Mouse (Mus musculus) embryonic facial prominence, embryonic 12.5 days (tissue): Measurements from ENCODE around the gene Lrrc66. TPM values are rescaled to one million over a fixed set of nuclear protein-coding genes. Genes with fewer than 3 reads are reported as not detected.
"Not testable (repeated sequence)": the region's sequence is repeated elsewhere in the genome, so short reads cannot be mapped to it uniquely, and the experiment has no call there.

Source experiments
- ATAC-seq: fragments of 200-750 bp; cut with Nextera tagmentation; 2 replicates; pipeline ENCODE4 v1.8.0; 2017; ENCODE audit not compliant: insufficient number of reproducible peaks, insufficient read depth, low FRiP score, low TSS enrichment
- H3K27ac ChIP-seq: fragments of 300-500 bp; sonication (generic); 2 replicates; pipeline ENCODE4 v1.5.1; 2016; ENCODE audit warnings: mild to moderate bottlenecking
- H3K27me3 ChIP-seq: fragments of 300-500 bp; sonication (generic); 2 replicates; pipeline ENCODE4 v1.6.1; 2016; ENCODE audit warnings: mild to moderate bottlenecking, moderate library complexity
- H3K36me3 ChIP-seq: fragments of 300-500 bp; sonication (generic); 2 replicates; pipeline ENCODE4 v1.6.1; 2016; ENCODE audit warnings: mild to moderate bottlenecking
- H3K4me1 ChIP-seq: fragments of 300-500 bp; sonication (generic); 2 replicates; pipeline ENCODE4 v1.6.1; 2016
- H3K4me2 ChIP-seq: fragments of 300-500 bp; sonication (generic); replicated peaks from 2 replicates; pipeline ENCODE4 v1.6.1; 2016; ENCODE audit warnings: mild to moderate bottlenecking, moderate library complexity
- H3K4me3 ChIP-seq: fragments of 300-500 bp; sonication (generic); 2 replicates; pipeline ENCODE4 v1.5.1; 2016; ENCODE audit warnings: mild to moderate bottlenecking
- H3K9ac ChIP-seq: fragments of 300-500 bp; sonication (generic); 2 replicates; pipeline ENCODE4 v1.6.1; 2016; ENCODE audit warnings: mild to moderate bottlenecking, moderate library complexity
- H3K9me3 ChIP-seq: fragments of 300-500 bp; sonication (generic); 2 replicates; pipeline ENCODE4 v1.6.1; 2016; ENCODE audit warnings: mild to moderate bottlenecking, moderate library complexity
- WGBS: fragments of 180-500 bp; shearing (Covaris S2); methylation state at CpG from one replicate; pipeline ENCODE4 v1.1.7; 2016; 5-methylcytosine and 5-hydroxymethylcytosine counted together
- polyA plus RNA-seq: library from polyadenylated mRNA; unstranded; fragments of >200 nt; fragmentation: Nextera tagmentation; extraction: Ambion mirVana; gene quantifications from 2 replicates; pipeline ENCODE4 v1.2.1, GENCODE M21; 2016

Gene Lrrc66
- polyA plus RNA-seq, 1 experiment from 2014 or later, result 0.33 TPM

DNA sequence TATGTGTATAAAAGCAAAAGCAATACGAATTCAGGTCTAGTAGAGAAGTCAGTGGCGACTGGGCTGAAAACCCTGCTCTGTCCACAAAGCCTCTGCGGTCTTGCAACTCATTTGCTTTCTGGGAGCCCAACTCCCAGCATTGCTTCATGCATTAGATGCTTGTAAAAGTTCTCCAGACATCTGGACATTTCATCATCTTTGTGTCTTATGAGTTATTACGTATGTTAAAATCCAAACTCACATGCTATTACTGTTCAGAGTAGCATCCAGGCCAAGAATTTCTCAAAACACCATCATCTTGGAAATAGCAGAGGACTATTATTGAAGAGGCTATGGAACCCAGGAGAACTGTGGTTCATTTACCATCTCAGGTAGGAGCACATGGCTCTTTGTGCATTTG is 21.3 kb downstream of the Lrrc66 start:
- Histone ChIP-seq H3K36me3 (no peaks in the 10 kb centered on the region), H3K27me3 (no peaks in the 10 kb centered on the region), H3K4me3 (no peak overlapping the region), H3K9me3 (no peaks in the 10 kb centered on the region; the same call in 1 of the 2 replicates), H3K4me2 (no peak overlapping the region), H3K4me1 (no peaks in the 10 kb centered on the region), H3K27ac (no peak overlapping the region), H3K9ac (no peak overlapping the region)
- WGBS, result 93% methylated on average over 4 of the region's 4 CpGs
- no peak for ATAC-seq

DNA sequence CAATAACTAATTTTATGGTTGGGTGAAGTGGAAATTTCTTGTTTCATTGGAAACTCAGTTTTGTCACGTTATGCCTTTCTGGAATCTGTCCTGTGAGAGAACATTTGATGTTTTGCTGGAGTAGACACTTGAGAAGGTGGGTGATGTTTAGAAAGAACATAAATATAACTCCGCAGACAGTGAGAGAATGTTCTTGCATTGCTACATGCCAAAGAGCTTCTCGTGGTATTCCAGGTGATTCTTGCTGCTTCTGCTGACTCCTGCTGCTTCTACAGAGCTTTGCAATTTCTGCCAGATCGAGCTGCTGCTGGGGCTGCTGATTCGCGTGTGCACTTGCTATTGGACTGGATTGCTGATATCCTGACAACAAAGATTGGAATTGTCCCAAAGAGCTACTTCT is 27.4 kb downstream of the Lrrc66 start:
- Histone ChIP-seq H3K27me3 (no peaks in the 10 kb centered on the region), H3K36me3 (no peaks in the 10 kb centered on the region), H3K4me2 (no peak overlapping the region), H3K9ac (no peak overlapping the region), H3K4me3 (no peak overlapping the region), H3K4me1 (no peaks in the 10 kb centered on the region), H3K27ac (no peak overlapping the region), H3K9me3 (no peaks in the 10 kb centered on the region; the same call in 1 of the 2 replicates)
- WGBS, result 88% methylated on average over 6 of the region's 6 CpGs
- no peak for ATAC-seq

- no peak overlapping the region for H3K27ac ChIP-seq
- no peak overlapping the region for H3K9ac ChIP-seq
- H3K27me3 ChIP-seq, result no peaks in the 10 kb centered on the region
- no peak overlapping the region for H3K4me3 ChIP-seq
- no peak for ATAC-seq
- no peaks in the 10 kb centered on the region for H3K4me1 ChIP-seq
- H3K36me3 ChIP-seq, result no peaks in the 10 kb centered on the region
- H3K4me2 ChIP-seq, result no peak overlapping the region
- no peaks in the 10 kb centered on the region; the same call in 1 of the 2 replicates for H3K9me3 ChIP-seq
- WGBS, result 85% methylated on average over 6 of the region's 6 CpGs
Observed at GRCm38 (mm10) chr5:73604542-73604941, 27.8 kb downstream of the Lrrc66 start.

DNA sequence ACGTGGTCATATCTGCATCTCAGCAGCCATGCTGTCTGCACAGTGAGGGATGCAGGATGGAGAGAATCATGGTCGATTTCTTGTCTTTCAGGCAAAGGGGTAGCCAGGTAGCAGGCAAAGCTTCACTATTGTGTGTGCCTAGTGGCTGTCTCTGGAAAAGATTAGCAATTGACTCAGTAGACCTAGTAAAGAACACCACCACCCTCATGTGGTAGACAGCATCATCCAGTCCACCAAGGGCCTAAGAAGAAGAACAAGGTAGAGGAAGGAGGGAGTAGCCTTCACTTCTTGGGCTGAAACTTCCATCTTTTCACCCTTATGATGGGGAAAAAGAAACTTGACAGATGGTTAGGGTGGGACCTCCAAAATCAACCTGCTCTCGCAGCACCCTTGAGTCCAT is 29.5 kb downstream of the Lrrc66 start:
- 0 out of 2 replicates have a peak, but pooled peaks cover 3% of the 10 kb centered on the region for H3K4me1 ChIP-seq
- no peak for ATAC-seq
- no peak overlapping the region for H3K27ac ChIP-seq
- no peaks in the 10 kb centered on the region; the same call in 1 of the 2 replicates for H3K9me3 ChIP-seq
- WGBS, result 72% methylated on average over 3 of the region's 3 CpGs
- H3K4me3 ChIP-seq, result no peak overlapping the region
- no peak overlapping the region for H3K4me2 ChIP-seq
- no peak overlapping the region for H3K9ac ChIP-seq
- no peaks in the 10 kb centered on the region for H3K27me3 ChIP-seq
- H3K36me3 ChIP-seq, result no peaks in the 10 kb centered on the region

DNA sequence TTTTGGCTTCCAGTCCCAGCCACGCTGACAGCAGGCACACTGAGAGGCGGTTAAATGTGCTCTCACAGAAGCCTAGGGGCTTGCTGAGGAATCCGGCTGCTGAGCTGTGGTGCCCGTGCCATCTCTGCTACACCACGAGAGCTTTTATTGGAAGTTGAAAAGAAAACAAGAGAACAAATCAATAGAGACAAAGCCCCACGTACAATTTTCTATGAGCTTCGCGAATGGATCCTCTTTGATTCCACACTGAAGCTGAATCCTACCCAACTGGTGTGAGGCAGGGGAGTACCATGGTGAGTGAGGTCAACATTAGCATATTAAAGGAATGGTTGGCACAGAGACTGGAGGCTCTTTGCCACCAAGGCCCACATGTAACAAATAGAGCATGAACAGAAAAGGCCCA is 31.0 kb downstream of the Lrrc66 start:
- Histone ChIP-seq H3K4me1 (0 out of 2 replicates have a peak, but pooled peaks cover 3% of the 10 kb centered on the region), H3K9me3 (no peaks in the 10 kb centered on the region; the same call in 1 of the 2 replicates), H3K36me3 (no peaks in the 10 kb centered on the region), H3K4me2 (no peak overlapping the region), H3K4me3 (no peak overlapping the region), H3K27me3 (no peaks in the 10 kb centered on the region), H3K9ac (no peak overlapping the region), H3K27ac (no peak overlapping the region)
- ATAC-seq, result no peak
- 72% methylated on average over 8 of the region's 8 CpGs for WGBS

GRCm38 (mm10) chr5:73599991-73600390 is 32.3 kb downstream of the Lrrc66 start:
- no peak for ATAC-seq
- H3K4me2 ChIP-seq, result no peak overlapping the region

DNA sequence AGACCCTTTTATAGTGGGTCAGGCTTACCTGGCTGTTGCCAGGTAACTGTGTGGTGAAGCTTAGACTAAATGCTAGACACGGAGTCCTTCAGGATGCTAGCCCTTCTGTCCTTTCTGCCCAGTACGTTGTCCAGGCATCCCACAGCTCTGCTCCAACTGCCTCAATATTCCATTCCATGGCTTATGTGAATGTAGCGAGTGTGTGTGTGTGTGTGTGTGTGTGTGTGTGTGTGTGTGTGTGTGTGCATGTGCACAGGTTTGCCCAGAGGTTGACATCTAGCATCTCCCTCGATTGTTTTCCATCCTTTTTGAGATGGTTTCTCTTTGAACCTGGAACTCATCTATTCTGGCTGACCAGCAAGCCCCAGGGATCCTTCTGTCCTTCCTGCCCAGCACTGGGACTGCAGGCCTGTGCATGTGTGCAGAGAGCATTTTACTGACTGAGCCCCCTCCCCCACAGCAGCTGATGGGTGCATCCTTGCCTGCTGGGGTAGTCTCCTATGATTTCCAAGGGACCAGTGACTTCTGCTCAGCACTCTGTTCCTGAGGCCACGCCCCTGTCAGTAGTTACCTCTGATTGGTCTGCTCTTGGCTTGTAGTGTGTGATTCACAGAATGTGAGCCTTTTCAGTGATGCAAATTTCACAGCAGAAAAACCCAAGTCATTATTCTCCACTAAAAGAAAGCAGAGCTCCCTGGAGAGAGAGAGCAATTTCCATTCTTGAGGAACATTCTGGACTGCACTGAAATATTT is 33.2 kb downstream of the Lrrc66 start:
- H3K4me2 ChIP-seq, result no peak overlapping the region
- H3K27me3 ChIP-seq, result no peaks in the 10 kb centered on the region
- no peaks in the 10 kb centered on the region for H3K9me3 ChIP-seq
- H3K36me3 ChIP-seq, result no peaks in the 10 kb centered on the region
- WGBS, result 63% methylated on average over 5 of the region's 5 CpGs
- no peak overlapping the region for H3K9ac ChIP-seq
- no peak overlapping the region for H3K27ac ChIP-seq
- no peak overlapping the region for H3K4me3 ChIP-seq
- ATAC-seq, result no peak
- 0 out of 2 replicates have a peak, but pooled peaks cover 3% of the 10 kb centered on the region for H3K4me1 ChIP-seq

More at GRCm38 (mm10) chr5:73599991-73600390, 32.3 kb downstream of the Lrrc66 start:
- H3K4me1 ChIP-seq, result 0 out of 2 replicates have a peak, but pooled peaks cover 3% of the 10 kb centered on the region
- H3K4me3 ChIP-seq, result no peak overlapping the region
- no peaks in the 10 kb centered on the region for H3K36me3 ChIP-seq
- no peaks in the 10 kb centered on the region for H3K27me3 ChIP-seq
- WGBS, result 56% methylated on average over 2 of the region's 2 CpGs
- H3K27ac ChIP-seq, result no peak overlapping the region
- H3K9ac ChIP-seq, result no peak overlapping the region
- H3K9me3 ChIP-seq, result no peaks in the 10 kb centered on the region

GRCm38 (mm10) chr5:73587119-73587518 is 45.2 kb downstream of the Lrrc66 start:
- H3K9me3 ChIP-seq, result no peaks in the 10 kb centered on the region
- H3K9ac ChIP-seq, result no peak overlapping the region
- H3K4me2 ChIP-seq, result no peak overlapping the region
- WGBS, result 77% methylated on average over 3 of the region's 3 CpGs
- H3K27me3 ChIP-seq, result no peaks in the 10 kb centered on the region
- 0 out of 2 replicates have a peak, but pooled peaks cover 8% of the 10 kb centered on the region for H3K4me1 ChIP-seq
- no peak overlapping the region for H3K4me3 ChIP-seq
- ATAC-seq, result no peak
- H3K36me3 ChIP-seq, result no peaks in the 10 kb centered on the region
- H3K27ac ChIP-seq, result no peak overlapping the region

- WGBS, result 75% methylated on average over 4 of the region's 4 CpGs
- Histone ChIP-seq H3K4me1 (0 out of 2 replicates have a peak, but pooled peaks cover 8% of the 10 kb centered on the region), H3K4me3 (no peak overlapping the region), H3K27ac (no peak overlapping the region), H3K9ac (no peak overlapping the region), H3K4me2 (no peak overlapping the region), H3K9me3 (no peaks in the 10 kb centered on the region), H3K27me3 (no peaks in the 10 kb centered on the region), H3K36me3 (no peaks in the 10 kb centered on the region)
- no peak for ATAC-seq
Observed at GRCm38 (mm10) chr5:73586597-73586996, 45.7 kb downstream of the Lrrc66 start.

- whole genome bisulfite sequencing, result 24% methylated on average over 7 of the region's 7 CpGs
- no peaks in the 10 kb centered on the region for H3K36me3 ChIP-seq
- ATAC-seq, result no peak
Observed at GRCm38 (mm10) chr5:73585212-73586115, 46.9 kb downstream of the Lrrc66 start.

DNA sequence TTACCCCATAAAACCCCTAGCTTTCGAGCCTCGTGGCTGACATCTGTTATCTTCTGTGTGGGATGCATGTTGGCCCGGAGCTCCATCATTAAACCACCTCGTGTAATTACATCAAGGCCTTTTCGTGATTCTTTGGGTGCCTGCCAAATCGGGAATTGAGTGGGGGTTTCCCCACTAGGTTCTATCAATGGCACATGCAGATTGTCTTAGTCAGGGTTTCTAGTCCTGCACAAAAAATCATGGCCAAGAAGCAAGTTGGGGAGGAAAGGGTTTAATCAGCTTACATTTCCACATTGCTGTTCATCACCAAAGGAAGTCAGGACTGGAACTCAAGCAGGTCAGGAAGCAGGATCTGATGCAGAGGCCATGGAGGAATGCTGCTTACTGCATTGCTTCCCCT is 48.3 kb downstream of the Lrrc66 start:
- H3K36me3 ChIP-seq, H3K4me2 ChIP-seq, H3K9me3 ChIP-seq, ATAC-seq, H3K27me3 ChIP-seq, H3K9ac ChIP-seq, H3K4me3 ChIP-seq, H3K4me1 ChIP-seq, H3K27ac ChIP-seq: not testable (repeated sequence)
- 68% methylated on average over 6 of the region's 6 CpGs for WGBS

More at GRCm38 (mm10) chr5:73585212-73586115, 46.9 kb downstream of the Lrrc66 start:
- H3K27ac ChIP-seq, result no peak overlapping the region
- H3K9me3 ChIP-seq, result no peaks in the 10 kb centered on the region
- no peak overlapping the region for H3K4me2 ChIP-seq
- H3K4me1 ChIP-seq, result 0 out of 2 replicates have a peak, but pooled peaks cover 8% of the 10 kb centered on the region
- H3K4me3 ChIP-seq, result no peak overlapping the region
- no peaks in the 10 kb centered on the region for H3K27me3 ChIP-seq
- no peak overlapping the region for H3K9ac ChIP-seq
